In genomic region chr9:13748404-13748797, GRCm38 (mm10) we compare ENCODE assay signal across 8 mouse cellular contexts. TPM values are rescaled to one million over a fixed set of nuclear protein-coding genes. Genes with fewer than 3 reads are reported as not detected.
DNase-seq lines count a peak whose midpoint lies in the region; ATAC-seq and TF ChIP-seq lines count a peak whose summit lies in the region.

Gene Mtmr2 (plus strand): TSS chr9:13748410.

- H3K36me3 ChIP-seq in erythroblast, embryonic 14.5 days (ENCODE audit: control insufficient read depth): no peaks in the 10 kb centered on the region
- H3K36me3 ChIP-seq in limb, embryonic 14.5 days (ENCODE audit: control insufficient read depth, insufficient read depth, low read length): no peaks in the 10 kb centered on the region
- H3K36me3 ChIP-seq in stomach, embryonic 14.5 days (ENCODE audit: control insufficient read depth, insufficient read depth, low read length): no peaks in the 10 kb centered on the region

- peak within 1 kb of the TSS; percentile 92 for H3K27ac ChIP-seq in limb, embryonic 14.5 days (replicated peaks; ENCODE audit: low read depth, low read length)
- H3K27ac ChIP-seq in stomach, embryonic 14.5 days (ENCODE audit: low read length): peak within 1 kb of the TSS; percentile 96

- peaks cover 26% of the 10 kb centered on the region for H3K4me1 ChIP-seq in erythroblast, embryonic 14.5 days (ENCODE audit: control insufficient read depth)
- H3K4me1 ChIP-seq in limb, embryonic 14.5 days (ENCODE audit: control insufficient read depth, insufficient read depth, low read length): peaks cover 5% of the 10 kb centered on the region; the same call in 1 of the 2 replicates
- peaks cover 3% of the 10 kb centered on the region for H3K4me1 ChIP-seq in stomach, embryonic 14.5 days (ENCODE audit: control insufficient read depth, insufficient read depth, low read length)

- H3K9me3 ChIP-seq in erythroblast, embryonic 14.5 days (ENCODE audit: control insufficient read depth, low read length): no peaks in the 10 kb centered on the region
- H3K9me3 ChIP-seq in limb, embryonic 14.5 days (ENCODE audit: control insufficient read depth, low read length): 0 out of 2 replicates have a peak, but pooled peaks cover under 1% of the 10 kb centered on the region
- no peaks in the 10 kb centered on the region for H3K9me3 ChIP-seq in stomach, embryonic 14.5 days (ENCODE audit: control insufficient read depth, low read depth, low read length)

- H3K9ac ChIP-seq in limb, embryonic 14.5 days (ENCODE audit: low read depth, low read length, severe bottlenecking): peak within 1 kb of the TSS; percentile 100
- peak within 1 kb of the TSS; percentile 99 for H3K9ac ChIP-seq in stomach, embryonic 14.5 days (replicated peaks; ENCODE audit: low read depth, low read length)

- no peak for TF ChIP-seq POLR2A in limb, embryonic 14.5 days (IDR thresholded peaks at IDR 0.05; ENCODE audit: borderline replicate concordance, extremely low read depth, insufficient read depth, insufficient read length)

- WGBS in limb, embryonic 14.5 days: 46% methylated on average over 2 of the region's 2 CpGs
- WGBS in stomach, embryonic 14.5 days: 43% methylated on average over 2 of the region's 2 CpGs

- DNase-seq in frontal cortex, adult 2 months (ENCODE audit: extremely low spot score in 1 of 2, low spot score in 1 of 2): no peak
- DNase-seq in frontal cortex, postnatal 25 days (ENCODE audit: low spot score in 2 of 2): no peak
- peak; percentile 12 for DNase-seq in MN1 (ENCODE audit: low spot score)
- DNase-seq in heart, postnatal 25 days (ENCODE audit: low spot score): no peak
- no peak for DNase-seq in limb, embryonic 14.5 days (ENCODE audit: low spot score)
- no peak for DNase-seq in urinary bladder, postnatal 25 days (ENCODE audit: low spot score)

- ATAC-seq in limb, embryonic 14.5 days (ENCODE audit: low FRiP score, low read depth): no peak
- no peak for ATAC-seq in stomach, embryonic 14.5 days (ENCODE audit: insufficient number of reproducible peaks, insufficient read depth, low FRiP score, low read depth)

- no peaks in the 10 kb centered on the region for H3K27me3 ChIP-seq in erythroblast, embryonic 14.5 days (ENCODE audit: control insufficient read depth)
- H3K27me3 ChIP-seq in limb, embryonic 14.5 days (ENCODE audit: control insufficient read depth, insufficient read depth, low read length): no peaks in the 10 kb centered on the region
- no peaks in the 10 kb centered on the region for H3K27me3 ChIP-seq in stomach, embryonic 14.5 days (ENCODE audit: control insufficient read depth, insufficient read depth, low read length)

- H3K4me2 ChIP-seq in limb, embryonic 14.5 days (replicated peaks; ENCODE audit: low read depth, low read length, severe bottlenecking): peak within 1 kb of the TSS; percentile 78
- peak within 1 kb of the TSS; percentile 78 for H3K4me2 ChIP-seq in stomach, embryonic 14.5 days (replicated peaks; ENCODE audit: low read depth, low read length)

- intact Hi-C loops in heart, postnatal 25 days (cut with DNase I): loop anchor here (1.0 kb wide), 1 partner anchor 32 kb away; no protein-coding TSS in a partner anchor

- peak within 1 kb of the TSS; percentile 99 for H3K4me3 ChIP-seq in erythroblast, embryonic 14.5 days (replicated peaks)
- H3K4me3 ChIP-seq in limb, embryonic 14.5 days (replicated peaks; ENCODE audit: low read length): peak within 1 kb of the TSS; percentile 100
- H3K4me3 ChIP-seq in stomach, embryonic 14.5 days (ENCODE audit: low read depth, low read length): peak within 1 kb of the TSS; percentile 99

RNA-seq across cellular contexts. Expression of gene Mtmr2, which starts in this region (rescaled TPM):
- polyA plus RNA-seq in frontal cortex, adult 2 months (2012; rRNA removed): 24.3 and 25.9 TPM in 2 replicates
- polyA plus RNA-seq in erythroblast, embryonic 14.5 days (2012): 0.06 and 0.13 TPM in 2 replicates
- 10 to 100 TPM; 23.3 to 25.3 TPM for total RNA-seq in heart, postnatal 25 days (2021)
- 25.6 and 27.3 TPM in 2 replicates for polyA plus RNA-seq in limb, embryonic 14.5 days (2012; rRNA removed)
- 74.0 and 77.4 TPM in 2 replicates for polyA plus RNA-seq in limb, embryonic 14.5 days (2014; fragmentation: Nextera tagmentation; extraction: Ambion mirVana)
- polyA plus RNA-seq in stomach, embryonic 14.5 days (2014; fragmentation: Nextera tagmentation; extraction: Ambion mirVana): 82.0 and 87.2 TPM in 2 replicates

Comparison
In these comparisons a context has a peak if more than half of its experiments do, and no peak if none do; other contexts are left out.
1. RNA of gene Mtmr2 (polyA plus RNA-seq): 82.0 to 87.2 TPM in stomach, embryonic 14.5 days, 25.6 to 77.4 TPM in limb, embryonic 14.5 days and 24.3 to 25.9 TPM in frontal cortex, adult 2 months; 0.06 to 0.13 TPM in erythroblast, embryonic 14.5 days; every median in the first group is over 10 times any median in the second.
2. Peak in every context shown above with its lines, with median percentiles within 50 percentile points of each other: H3K4me3 ChIP-seq.